Mouse (Mus musculus) megakaryocyte, embryonic 14.5 days (primary cell): ENCODE results near the gene Hsdl2. TPM values are rescaled to one million over a fixed set of nuclear protein-coding genes. Genes with fewer than 3 reads are reported as not detected.
A peak's percentile ranks its signal among the peaks of the same experiment; 100 is the strongest.

Source experiments
- H3K27me3 ChIP-seq: replicated peaks from 2 replicates; pipeline ENCODE3; 2012; ENCODE audit warnings: inconsistent platforms
- H3K36me3 ChIP-seq: replicated peaks from 2 replicates; pipeline ENCODE3; 2012; ENCODE audit warnings: low read length, inconsistent platforms, mixed read lengths
- H3K4me1 ChIP-seq: 2 replicates; pipeline ENCODE4 v1.6.1; 2012; ENCODE audit warnings: inconsistent platforms
- H3K4me3 ChIP-seq: replicated peaks from 2 replicates; pipeline ENCODE3; 2012; ENCODE audit warnings: moderate library complexity, mild to moderate bottlenecking, inconsistent platforms
- H3K9me3 ChIP-seq: 2 replicates; pipeline ENCODE4 v1.6.1; 2012; ENCODE audit warnings: inconsistent platforms
- FLI1 ChIP-seq: IDR thresholded peaks from 2 replicates; pipeline ENCODE4 v1.6.1; 2012; ENCODE audit warnings: low read length, inconsistent platforms, mixed read lengths
- GATA1 ChIP-seq: IDR thresholded peaks from 3 replicates; pipeline ENCODE4 v1.6.1; 2012; ENCODE audit warnings: mixed read lengths, low read length, inconsistent platforms, borderline replicate concordance
- polyA plus RNA-seq: library from polyadenylated mRNA; stranded (reverse); fragments of >175 nt; gene quantifications from 2 replicates; pipeline ENCODE4 v1.2.3, GENCODE M21; 2012; ENCODE audit warnings: low replicate concordance; ENCODE audit not compliant: insufficient read depth

Hsdl2 gene
- 0.64 and 2.2 TPM in 2 replicates for polyA plus RNA-seq

GRCm38 (mm10) chr4:59581314-59582185, at the start of gene Hsdl2:
Gene Hsdl2, plus strand, starts transcription at chr4:59581563.
- peak within 1 kb of the TSS; percentile 93 for H3K4me3 ChIP-seq
- H3K36me3 ChIP-seq: peaks cover under 1% of the 10 kb centered on the region
- H3K4me1 ChIP-seq: peaks cover 13% of the 10 kb centered on the region
- no peak for TF ChIP-seq FLI1
- no peak for TF ChIP-seq GATA1
- H3K27me3 ChIP-seq: no peaks in the 10 kb centered on the region
- no peaks in the 10 kb centered on the region for H3K9me3 ChIP-seq

GRCm38 (mm10) chr4:59533268-59533667, 48.1 kb upstream of the Hsdl2 start:
- Histone ChIP-seq H3K4me1 (peaks cover 81% of the 10 kb centered on the region), H3K4me3 (peak overlapping the region; percentile 26), H3K9me3 (no peaks in the 10 kb centered on the region), H3K27me3 (no peaks in the 10 kb centered on the region), H3K36me3 (peaks cover 24% of the 10 kb centered on the region)
- TF ChIP-seq FLI1 (no peak), GATA1 (no peak)

GRCm38 (mm10) chr4:59535624-59536023, 45.7 kb upstream of the Hsdl2 start:
- Histone ChIP-seq H3K4me3 (no peak overlapping the region), H3K9me3 (no peaks in the 10 kb centered on the region), H3K4me1 (peaks cover 82% of the 10 kb centered on the region), H3K36me3 (peaks cover 27% of the 10 kb centered on the region), H3K27me3 (no peaks in the 10 kb centered on the region)
- TF ChIP-seq FLI1 (no peak), GATA1 (no peak)

- Histone ChIP-seq H3K27me3 (no peaks in the 10 kb centered on the region), H3K4me1 (peaks cover 78% of the 10 kb centered on the region)
- TF ChIP-seq FLI1: no peak
- no peak for TF ChIP-seq GATA1
Observed at GRCm38 (mm10) chr4:59536281-59536680, 45.1 kb upstream of the Hsdl2 start.

GRCm38 (mm10) chr4:59543006-59543405, 38.4 kb upstream of the Hsdl2 start:
- Histone ChIP-seq H3K27me3 (no peaks in the 10 kb centered on the region), H3K4me1 (peaks cover 59% of the 10 kb centered on the region), H3K36me3 (peaks cover 15% of the 10 kb centered on the region), H3K4me3 (no peak overlapping the region), H3K9me3 (no peaks in the 10 kb centered on the region)
- TF ChIP-seq FLI1 (no peak), GATA1 (no peak)

More at GRCm38 (mm10) chr4:59536281-59536680, 45.1 kb upstream of the Hsdl2 start:
- H3K4me3 ChIP-seq: no peak overlapping the region
- H3K9me3 ChIP-seq: no peaks in the 10 kb centered on the region
- peaks cover 26% of the 10 kb centered on the region for H3K36me3 ChIP-seq

GRCm38 (mm10) chr4:59544654-59545053, 36.7 kb upstream of the Hsdl2 start:
- no peak for TF ChIP-seq GATA1
- TF ChIP-seq FLI1: no peak
- Histone ChIP-seq H3K4me1 (peaks cover 42% of the 10 kb centered on the region), H3K9me3 (no peaks in the 10 kb centered on the region), H3K4me3 (no peak overlapping the region), H3K36me3 (peaks cover 11% of the 10 kb centered on the region), H3K27me3 (no peaks in the 10 kb centered on the region)

GRCm38 (mm10) chr4:59546285-59547071, 34.9 kb upstream of the Hsdl2 start:
- TF ChIP-seq FLI1: no peak
- TF ChIP-seq GATA1: no peak
- Histone ChIP-seq H3K27me3 (no peaks in the 10 kb centered on the region), H3K4me3 (peak overlapping the region; percentile 95), H3K4me1 (peaks cover 36% of the 10 kb centered on the region), H3K36me3 (peaks cover 6% of the 10 kb centered on the region), H3K9me3 (no peaks in the 10 kb centered on the region)

GRCm38 (mm10) chr4:59547136-59547889, 34.0 kb upstream of the Hsdl2 start:
- no peaks in the 10 kb centered on the region for H3K9me3 ChIP-seq
- TF ChIP-seq FLI1 (no peak), GATA1 (no peak)
- peaks cover 33% of the 10 kb centered on the region for H3K4me1 ChIP-seq
- H3K36me3 ChIP-seq: peaks cover 3% of the 10 kb centered on the region
- H3K4me3 ChIP-seq: peak overlapping the region; percentile 95
- no peaks in the 10 kb centered on the region for H3K27me3 ChIP-seq

- peaks cover 30% of the 10 kb centered on the region for H3K4me1 ChIP-seq
- H3K9me3 ChIP-seq: no peaks in the 10 kb centered on the region
- TF ChIP-seq FLI1: no peak
- TF ChIP-seq GATA1: no peak
- peaks cover 3% of the 10 kb centered on the region for H3K36me3 ChIP-seq
- H3K4me3 ChIP-seq: peak overlapping the region; percentile 95
- H3K27me3 ChIP-seq: no peaks in the 10 kb centered on the region
Observed at GRCm38 (mm10) chr4:59548011-59548559, 33.3 kb upstream of the Hsdl2 start.
